Mouse (Mus musculus): Measurements from ENCODE around the gene Pttg1.
A peak's percentile ranks its signal among the peaks of the same experiment; 100 is the strongest.

Gene Pttg1

DNA sequence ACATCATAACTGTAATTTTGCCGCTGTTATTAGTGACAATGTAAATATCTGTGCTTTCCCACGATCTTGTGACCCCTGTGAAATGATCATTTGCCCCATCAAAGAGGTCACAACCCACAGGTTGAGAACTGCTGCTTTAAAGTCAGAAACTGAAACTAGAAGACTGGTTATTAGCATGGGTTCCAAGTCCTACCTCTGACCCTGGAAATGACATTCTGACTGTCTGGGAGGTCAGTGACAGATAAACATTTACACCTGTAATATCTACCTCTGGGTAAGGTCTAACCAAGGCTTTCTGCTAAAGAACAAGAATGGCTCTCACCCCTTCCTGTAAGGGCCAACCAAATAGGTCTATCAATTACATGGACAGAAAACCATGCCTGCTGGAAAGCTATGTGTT lies 17.2 kb downstream of the Pttg1 start:
- DNase-seq: no peak

DNA sequence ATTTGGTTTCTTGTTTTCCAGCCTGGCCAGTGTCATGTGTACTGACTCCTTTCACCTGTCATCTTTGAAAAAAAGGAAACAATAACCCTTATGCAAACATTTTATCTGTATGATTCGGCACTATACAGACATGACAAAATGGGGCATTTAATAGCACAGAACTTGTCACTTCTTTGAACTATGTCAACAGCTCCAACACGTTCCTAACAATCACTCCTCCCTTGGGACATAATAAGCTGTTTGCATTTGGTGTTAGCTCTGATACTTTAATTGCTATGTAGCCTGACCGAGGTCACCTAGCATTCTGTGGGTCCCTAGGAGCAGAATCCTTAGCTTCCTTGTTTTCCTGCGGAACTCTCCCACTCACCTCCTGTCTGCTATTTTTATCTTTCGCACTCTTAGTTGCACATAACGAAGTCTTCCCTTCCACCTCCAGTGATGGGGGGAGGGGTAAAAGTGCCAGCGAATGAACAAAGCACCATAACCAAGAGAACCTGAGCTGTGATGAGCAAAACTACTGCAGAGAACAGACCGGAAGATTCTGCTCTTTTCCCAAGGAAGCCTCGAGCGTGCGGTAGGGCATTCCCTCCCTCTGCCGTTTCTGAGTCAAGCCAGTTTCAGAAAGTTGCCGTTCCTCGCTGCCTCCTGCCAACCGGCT lies 21.8 kb downstream of the Pttg1 start:
- no peak for DNase-seq

DNA sequence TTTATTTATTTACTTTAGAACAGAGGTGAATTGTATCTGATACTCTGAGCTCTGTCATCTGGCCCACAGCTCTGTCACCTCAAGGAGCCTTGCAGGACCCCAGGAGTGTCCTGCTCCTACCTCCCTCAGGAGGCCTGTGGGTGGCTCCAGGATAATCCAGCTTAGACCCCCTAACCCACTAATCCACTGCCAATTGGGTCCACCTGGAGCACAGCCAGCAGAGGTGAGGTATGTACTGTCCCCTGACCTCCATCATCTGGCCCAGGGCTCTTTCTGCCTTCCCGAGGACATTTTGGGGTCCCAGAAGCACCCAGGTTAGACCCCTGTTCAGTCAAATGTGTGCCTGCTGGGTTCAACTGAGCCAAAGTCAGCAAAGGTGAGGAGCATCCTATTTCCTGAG lies 25.9 kb downstream of the Pttg1 start:
- DNase-seq: no peak

DNA sequence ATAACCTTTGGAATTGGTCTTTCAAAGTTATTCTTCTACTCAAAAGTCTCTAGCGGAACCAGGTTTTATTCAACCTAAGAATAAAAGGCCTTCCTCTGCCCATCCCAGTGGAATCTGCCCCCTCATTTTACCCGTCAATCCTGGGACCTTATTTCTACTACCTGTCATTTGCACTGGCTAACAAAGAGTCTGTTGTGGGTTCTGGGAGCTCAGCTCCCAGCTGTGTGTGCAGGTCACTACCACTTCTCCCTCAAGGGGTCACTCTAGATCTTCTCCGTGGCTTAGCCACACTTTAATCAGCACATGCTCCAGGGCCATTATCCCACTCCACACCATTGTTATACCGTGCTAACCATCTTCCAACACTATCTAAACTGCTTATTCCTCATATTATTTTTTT lies 26.8 kb downstream of the Pttg1 start:
- peak; percentile 12 to 37 for DNase-seq

DNA sequence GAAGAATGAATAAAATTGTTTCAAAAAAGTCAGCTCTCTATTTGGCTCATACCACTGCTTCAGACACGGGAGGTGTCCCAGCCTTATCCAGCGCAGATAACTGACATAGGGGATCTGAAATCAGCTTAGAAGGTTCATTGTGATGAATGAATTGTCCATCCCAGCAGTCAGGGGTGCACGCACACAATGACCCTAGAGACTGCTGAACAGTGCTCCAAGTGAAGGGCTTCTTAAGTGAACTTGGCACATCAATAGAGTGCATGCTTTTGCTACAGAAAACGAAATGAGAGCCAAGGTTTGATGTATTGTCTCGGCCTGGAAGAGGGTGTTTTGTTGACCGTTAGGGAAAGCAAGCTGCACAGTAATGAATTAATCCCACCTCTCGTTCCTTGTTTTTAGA lies 29.4 kb downstream of the Pttg1 start:
- no peak for DNase-seq

DNA sequence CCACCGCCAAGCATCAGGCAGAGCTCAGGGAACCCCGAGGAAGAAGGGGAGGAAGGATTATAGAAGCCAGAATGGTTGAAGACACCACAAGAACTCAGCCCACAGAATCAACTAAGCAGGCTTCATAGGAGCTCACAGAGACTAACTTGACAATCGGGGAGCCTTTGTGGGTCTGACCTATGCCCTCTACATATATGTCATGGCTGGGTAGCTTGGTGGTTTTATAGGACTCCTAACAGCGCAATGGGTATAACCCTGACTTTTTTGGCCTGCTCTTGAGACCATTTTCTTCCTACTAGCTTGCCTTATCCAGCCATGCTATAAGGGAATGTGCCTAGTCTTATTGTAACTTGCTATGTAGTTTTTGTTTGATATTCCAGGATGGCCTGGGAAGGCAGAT lies 29.8 kb downstream of the Pttg1 start:
- DNase-seq: no peak

DNA sequence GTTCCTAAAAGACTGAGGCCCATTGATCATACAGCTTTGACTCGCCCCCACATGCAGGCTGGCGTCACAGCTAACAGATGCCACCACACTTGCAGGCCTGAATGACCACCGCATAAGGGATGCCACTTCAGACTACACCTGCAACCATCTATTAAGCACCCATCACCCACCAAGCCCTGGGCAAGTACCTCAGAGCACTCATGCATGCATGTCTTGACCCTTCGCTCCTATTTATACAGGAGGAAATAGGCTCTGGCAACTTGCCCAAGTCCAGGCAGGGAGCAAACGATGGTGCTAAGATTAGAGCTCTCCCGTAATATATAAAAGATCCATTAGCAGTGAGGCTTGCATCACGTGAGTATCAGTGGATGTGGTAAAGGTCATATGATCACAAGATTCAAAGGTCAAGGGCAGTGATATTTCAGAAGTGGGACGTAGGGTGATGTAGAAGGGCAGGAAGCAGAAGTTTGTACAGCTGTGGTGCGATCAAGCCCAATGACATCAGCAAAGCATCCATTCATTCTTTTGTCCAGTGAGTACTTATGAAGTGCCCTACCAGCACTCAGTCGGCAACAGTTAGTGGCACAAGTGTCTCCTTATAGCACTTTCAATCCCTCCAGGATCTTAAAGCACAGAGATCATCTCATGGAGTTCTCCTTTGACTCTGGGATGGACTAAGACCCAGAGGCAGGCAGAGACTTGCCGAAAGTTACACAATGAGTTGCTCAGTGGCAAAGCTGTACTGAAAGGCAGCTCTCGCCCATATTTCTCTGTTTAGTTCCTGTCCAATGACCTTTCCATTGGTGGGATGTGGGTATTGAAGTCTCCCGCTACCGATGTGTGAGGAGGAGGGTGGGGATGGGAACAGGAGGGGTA lies 30.7 kb downstream of the Pttg1 start:
- DNase-seq: peak; percentile 22 to 46

DNA sequence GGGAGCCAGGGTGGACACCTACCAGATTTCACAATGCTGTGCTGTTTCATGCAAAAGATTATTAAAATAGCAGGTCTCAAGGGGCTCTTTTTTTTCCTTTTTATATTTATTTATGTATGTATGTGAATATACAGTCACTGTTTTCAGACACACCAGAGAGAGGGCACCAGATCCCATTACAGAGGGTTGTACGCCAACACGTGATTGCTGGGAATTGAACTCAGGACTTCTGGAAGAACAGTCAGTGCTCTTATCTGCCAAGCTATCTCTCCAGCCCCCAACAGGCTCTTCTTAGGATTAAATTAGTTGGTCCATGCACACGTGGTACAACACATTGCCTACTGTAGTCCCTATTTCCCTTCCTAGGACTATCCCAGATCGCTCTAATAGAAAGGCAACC lies 32.7 kb downstream of the Pttg1 start:
- no peak for DNase-seq

DNA sequence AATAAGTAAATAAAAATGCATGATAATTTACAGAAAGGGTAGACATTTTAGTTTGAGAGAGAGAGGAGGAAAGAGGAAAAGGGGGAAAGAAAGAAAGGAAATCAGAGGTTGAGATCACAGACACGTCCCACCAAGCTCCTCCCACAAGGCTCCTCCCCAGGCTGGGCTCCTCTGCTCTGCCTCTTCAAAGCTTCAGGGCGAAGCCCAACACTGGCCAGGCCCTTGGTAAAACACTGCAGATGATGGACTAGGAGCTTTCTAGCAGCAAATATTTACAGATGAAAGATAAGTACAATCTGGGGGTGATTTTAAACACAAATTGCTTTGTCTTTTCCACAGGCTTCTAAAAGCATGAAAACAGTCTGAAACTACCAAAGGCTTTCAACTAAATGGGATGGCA lies 33.3 kb downstream of the Pttg1 start:
- DNase-seq: no peak

DNA sequence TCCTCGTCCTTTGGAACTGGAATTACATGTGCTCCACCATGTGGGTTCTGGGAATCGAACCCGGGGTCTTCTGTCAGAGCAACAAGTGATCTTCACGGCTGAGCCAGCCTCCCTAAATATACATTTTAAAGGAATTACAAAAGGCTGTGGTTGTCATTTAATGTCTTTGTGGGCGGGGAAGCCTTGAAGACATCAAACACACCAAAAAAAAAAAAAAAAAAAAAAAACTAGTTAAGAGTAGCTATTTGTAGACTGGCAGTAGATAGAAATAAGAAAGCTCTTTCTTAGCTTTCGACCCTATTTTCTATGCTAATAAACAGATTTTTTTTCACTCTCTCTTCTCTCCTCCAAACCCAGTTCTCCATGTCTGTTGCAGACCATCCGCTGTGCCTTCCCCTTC lies 36.9 kb downstream of the Pttg1 start:
- no peak for DNase-seq

DNA sequence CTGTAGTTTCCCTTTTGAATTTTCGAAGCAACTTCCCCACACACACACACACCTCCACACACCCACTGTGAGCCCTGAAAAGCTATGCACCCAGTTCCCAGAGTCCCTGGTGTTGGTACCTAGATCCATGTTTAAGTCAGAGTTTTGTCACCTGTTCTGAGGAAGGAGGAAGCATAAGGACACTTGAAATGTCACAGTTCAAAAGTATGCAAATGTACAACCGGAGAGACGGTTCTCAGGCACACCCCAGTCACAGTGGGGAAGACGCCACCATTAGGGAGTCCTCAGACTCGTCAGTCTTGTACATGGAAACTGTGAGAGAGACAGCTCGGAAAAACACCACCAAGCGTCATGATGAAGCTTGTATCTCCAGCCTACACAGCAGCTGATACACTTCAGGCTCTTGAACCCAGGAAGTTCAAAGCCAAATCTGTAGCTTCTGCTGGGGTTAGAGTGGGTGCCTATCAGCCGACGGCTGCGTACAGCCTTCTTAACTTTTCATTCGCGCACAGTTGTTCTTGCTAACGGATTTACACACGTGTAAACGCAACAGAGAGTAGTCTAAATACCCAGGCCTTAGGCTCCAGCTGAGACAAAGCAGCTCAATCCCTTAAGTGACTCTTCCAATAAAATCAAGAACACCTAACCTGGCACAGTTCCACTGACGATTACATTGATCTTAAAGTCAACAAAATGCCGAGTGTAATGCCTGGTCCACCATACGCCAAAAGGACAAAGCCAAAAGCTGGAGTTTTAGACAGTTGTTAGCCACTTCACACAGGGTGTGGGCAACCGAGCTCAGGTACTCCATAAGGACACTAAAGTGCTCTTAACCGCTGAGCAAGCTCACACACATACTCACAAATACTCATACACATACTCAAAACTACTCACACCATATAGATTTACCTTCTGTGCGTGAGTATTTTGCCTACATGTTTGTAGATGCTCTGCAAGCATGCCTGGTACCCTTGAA lies 37.6 kb downstream of the Pttg1 start:
- no peak for DNase-seq

DNA sequence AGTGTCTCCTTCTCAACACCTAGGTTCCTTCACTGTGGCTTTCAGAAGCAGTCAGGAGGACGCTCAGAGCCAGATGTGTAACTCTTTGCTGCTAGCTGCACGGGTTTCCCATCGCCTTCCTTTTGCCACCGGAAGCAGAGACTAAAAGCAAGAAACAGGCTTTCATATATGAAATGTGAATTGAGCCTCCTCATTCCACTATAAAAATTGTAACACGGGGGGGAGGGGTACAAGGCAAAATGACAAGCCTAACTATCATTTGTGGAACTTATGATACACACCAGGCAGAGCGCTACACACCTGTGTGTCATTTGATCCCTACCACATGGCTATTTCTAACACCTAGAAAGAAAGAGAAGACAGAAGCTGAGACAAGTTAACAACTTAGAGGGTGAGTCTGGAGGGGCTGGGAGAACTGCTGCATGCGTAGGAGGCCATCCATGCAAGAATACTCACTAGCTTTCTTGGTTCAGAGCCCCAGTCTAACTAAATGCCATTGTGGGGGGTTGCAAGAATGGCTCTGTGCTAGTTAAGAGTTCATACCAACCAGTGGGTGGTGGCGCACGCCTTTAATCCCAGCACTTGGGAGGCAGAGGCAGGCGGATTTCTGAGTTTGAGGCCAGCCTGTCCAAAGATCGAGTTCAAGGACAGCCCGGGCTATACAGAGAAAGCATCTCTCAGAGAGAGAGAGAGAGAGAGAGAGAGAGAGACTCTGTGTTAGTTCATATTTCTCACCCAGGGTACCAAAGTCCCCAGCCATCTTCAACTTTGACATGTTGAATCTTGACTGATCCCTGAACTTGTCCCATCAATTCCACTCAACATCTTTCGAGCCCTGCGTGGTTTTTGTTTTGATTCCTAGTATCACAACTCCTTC lies 38.8 kb downstream of the Pttg1 start:
- no peak for DNase-seq

DNA sequence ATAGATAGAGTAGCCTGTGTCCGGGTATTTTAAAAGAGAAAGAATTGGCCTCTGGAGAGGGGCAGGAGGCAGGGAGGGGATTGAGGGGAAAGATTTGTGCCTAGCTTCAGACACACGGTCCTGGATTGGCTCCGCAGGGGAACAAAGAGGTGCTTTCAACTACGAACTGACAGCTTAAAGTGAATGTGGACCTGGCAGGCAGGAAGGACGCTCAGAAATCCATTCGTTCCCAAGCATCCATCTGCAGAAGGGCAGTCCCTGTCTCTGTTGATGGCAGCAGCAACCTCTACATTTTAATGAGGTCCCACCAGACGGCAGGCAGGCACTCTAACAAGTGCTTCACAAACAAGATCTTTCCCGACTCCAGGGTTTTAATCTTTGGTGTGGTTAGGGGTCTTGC lies 40.3 kb downstream of the Pttg1 start:
- peak; percentile 8 to 27 for DNase-seq

DNA sequence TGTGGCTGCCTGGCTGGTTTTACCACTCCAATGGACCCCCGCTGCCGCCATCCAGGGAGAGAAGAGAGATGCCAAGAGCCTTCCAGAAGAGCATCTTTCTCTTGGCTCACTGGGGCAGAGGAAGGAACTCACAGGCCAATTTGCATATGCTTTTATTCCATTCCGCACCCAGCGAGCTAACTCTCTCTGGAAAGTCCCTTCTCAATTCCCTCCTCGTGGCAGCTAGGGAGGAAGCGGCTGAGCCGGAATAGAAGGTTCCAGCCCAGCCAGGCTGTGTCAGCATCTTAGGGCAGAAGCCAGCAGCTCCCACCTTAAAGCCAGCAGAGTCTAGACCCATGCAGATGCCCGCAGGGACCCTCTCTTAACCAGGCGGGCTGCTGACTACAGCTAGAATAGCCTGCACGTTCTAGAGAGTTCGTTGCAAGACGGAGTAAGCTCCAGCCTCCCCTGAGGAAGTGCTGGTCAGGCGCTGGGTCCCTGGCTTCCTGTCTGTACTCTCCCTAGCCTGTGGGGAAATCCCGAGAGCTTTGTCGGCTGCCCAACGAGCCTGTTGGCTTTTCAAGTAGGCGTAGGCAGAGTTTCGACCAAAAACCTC lies 40.9 kb downstream of the Pttg1 start:
- peak; percentile 69 to 80 for DNase-seq

DNA sequence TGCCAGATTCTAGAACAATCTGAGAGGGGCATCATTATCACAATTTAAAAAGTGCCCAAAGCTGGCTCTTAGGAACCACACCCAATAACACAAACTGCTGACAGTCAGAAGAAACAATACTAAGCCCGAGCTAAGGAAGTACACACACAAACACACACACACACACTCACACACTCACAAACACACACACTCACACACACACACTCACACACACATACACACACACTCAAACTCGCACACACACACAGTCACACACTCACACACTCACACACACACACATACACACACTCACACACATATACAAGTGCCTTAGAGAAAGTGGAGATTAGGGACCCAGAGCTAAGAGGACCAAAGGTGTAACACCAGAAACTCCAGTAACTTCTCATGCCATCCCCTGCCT lies 42.5 kb downstream of the Pttg1 start:
- DNase-seq: no peak

DNA sequence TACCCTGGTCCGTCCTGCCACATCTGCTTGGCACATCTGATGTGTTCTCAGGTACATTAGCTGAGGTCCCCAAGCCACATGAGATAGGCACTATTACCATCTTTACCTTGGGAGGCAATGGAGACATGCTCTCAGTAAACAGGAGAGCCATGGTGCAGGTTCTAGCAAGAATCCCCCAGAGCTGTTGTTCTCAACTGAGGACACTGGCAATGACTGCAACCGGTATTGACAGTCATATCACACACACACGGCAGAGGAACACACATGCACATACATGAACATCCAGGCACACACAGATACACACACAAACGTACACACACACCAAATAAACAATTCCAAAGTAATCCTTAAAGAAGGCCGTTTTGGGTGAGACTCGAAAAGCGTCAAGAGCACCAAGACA lies 45.1 kb downstream of the Pttg1 start:
- DNase-seq: no peak

DNA sequence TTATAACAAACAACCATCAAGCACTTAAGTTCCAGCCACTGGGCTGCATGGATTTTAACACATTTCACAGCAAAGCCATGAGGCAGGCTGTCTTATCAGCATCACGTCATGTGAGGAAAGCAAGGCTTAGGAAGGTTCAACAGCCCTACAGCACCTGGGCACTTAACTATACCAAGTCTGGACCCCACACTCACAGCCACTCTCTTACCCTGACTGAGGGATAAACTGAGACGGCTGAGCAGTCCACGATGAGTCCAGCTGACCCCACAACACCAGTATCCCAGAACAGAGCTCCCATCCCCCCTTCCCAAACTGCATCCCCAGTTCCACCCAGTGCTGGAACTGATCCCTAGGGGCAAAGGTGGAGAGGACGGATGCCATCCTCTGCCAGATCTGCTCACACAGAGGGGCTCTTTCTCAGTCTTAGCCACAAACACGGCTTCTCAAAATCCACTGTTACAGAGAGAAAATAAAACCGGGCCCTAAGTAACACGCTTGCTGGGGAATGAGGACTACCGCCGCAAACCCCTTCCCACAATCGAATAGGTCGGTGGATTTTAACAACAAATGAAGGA lies 46.1 kb downstream of the Pttg1 start:
- no peak for DNase-seq

DNA sequence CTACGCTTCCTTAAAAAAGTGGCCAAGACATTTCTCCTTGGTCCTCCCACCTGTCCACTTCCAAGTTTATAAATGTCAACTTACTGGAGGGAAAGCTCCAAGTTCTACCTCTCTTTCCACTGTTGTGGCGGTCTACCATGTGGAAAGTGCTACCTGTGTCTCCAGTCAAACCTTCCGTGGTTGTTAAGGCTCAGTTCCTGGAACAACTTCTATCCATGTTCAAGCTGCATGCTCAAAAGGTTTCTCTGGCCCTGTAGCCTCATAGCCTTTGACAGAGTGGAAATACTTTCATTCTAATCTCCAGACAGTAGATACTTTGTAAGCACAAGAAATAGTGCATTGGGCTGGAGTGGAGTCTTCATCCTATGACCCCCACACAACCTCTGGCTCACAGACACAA lies 46.6 kb downstream of the Pttg1 start:
- no peak for DNase-seq

DNA sequence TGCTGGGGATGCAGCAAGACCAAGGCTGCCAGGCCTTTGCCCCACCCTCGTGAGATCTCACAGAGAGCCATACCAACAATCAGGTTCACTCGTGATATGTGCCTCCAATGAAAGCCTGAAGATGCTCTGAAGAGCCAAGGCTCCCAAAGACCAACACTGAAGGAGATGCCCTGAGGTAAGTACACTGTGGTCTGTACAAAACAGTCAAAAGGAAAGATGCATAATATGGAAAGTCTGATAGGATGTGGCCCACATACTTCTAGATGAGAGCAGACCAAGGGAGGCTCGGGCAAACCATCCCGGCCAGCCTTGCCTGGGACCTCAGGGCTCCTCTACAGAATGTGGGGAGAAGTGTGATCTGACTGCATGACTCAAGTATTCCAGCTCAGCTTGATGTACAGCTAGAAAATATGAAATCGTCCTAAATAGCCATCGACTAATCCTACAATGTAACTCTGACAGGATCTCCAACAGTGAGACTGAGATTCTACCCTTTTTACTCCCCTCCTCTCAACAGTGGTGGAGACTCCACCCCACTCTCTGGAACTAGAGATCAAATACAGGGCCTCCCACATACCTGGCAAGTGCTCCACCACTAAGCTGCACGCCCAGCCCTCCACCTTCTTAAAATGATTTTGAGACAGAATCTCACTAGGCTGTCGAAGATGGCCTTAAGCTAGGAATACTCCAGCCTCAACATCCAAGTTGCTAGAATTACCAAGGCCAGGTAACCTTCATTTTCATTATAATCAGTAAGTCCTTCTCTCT lies 48.8 kb downstream of the Pttg1 start:
- no peak for DNase-seq

DNA sequence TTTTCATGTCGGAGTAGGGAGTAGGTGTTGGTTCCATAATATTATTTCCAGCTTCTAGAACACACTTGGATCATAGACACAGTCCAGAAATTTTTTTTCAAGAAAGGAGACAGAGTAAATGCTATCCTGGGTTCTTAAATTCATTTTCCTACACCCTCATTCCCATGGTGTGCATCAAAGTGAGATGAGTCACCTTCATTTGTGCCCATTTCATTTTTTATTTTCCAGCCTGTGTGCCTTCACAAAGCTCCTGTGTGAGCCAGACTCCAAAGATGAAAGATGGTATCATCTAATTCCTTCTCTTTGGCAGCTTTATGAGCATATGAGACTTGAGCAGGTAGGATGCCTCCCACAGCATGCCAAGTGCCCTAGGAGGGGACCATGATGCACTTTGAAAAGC lies 49.5 kb downstream of the Pttg1 start:
- DNase-seq: no peak

DNA sequence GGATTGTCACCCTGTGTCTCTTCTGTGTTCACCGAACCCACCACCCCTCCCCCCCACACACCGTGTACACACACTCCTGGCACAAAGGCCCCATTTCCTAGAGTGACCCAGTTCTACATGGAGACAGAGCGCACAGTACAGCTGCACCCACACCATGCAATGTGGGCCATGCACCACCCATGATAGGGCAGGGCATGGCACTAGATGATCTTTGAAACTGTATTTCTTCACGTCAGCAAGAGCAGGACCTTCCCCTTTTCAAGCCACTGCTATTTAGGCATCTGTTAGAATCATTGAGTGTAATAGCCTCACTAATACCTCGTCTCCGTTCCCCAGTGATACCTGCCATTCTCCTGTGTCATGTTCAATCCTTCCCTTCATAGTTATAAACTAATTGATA lies 51.1 kb downstream of the Pttg1 start:
- DNase-seq: no peak

Data from kidney, postnatal 4 days (tissue).